In the genomic region with DNA sequence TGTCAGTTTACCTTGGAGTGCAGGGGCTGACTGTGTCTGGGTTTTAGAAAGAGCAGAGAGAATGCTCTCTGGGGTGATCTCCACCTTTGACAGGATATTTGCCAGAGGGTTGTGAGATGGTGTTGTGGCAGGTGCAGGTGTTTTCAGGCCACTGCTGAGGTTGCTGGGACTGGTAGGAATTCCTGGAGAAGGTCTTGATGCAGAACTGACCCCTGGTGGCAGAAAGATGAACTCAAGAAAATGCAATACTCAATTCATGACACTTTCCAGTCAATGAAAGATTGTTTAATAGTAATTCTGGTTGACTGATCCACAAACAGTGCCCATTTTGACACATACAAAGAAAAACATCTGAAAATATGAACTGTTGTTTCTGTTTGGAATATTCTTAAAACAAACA, we compare ENCODE assay signal across 9 mouse cellular contexts. TPM values are rescaled to one million over a fixed set of nuclear protein-coding genes. Genes with fewer than 3 reads are reported as not detected.
DNase-seq lines count a peak whose midpoint lies in the region; ATAC-seq and TF ChIP-seq lines count a peak whose summit lies in the region.
"Had no signal": no experiment of that assay in that cellular context is flagged by ENCODE, and none has a peak within 500 bp of the region (broad histone marks: within the 10 kb centered on the region; RNA-seq: fewer than 3 reads in every experiment).

No protein-coding gene starts in this region.

- no peaks in the 10 kb centered on the region for H3K27me3 ChIP-seq in embryonic facial prominence, embryonic 11.5 days (ENCODE audit: control insufficient read depth, insufficient read depth, low read length)
- no peaks in the 10 kb centered on the region for H3K27me3 ChIP-seq in embryonic facial prominence, embryonic 10.5 days (replicated peaks; ENCODE audit: low read depth, poor library complexity, severe bottlenecking)
- no peaks in the 10 kb centered on the region for H3K27me3 ChIP-seq in liver, postnatal 0 days (ENCODE audit: insufficient read depth, low read length)
- H3K27me3 ChIP-seq: hindbrain, embryonic 15.5 days had no signal

- no peaks in the 10 kb centered on the region for H3K9me3 ChIP-seq in embryonic facial prominence, embryonic 11.5 days (replicated peaks; ENCODE audit: control insufficient read depth, low read length)
- no peaks in the 10 kb centered on the region for H3K9me3 ChIP-seq in embryonic facial prominence, embryonic 10.5 days
- no peaks in the 10 kb centered on the region for H3K9me3 ChIP-seq in liver, postnatal 0 days (ENCODE audit: low read length)
- H3K9me3 ChIP-seq: hindbrain, embryonic 15.5 days had no signal

- no peak for ATAC-seq in embryonic facial prominence, embryonic 11.5 days (replicated peaks; ENCODE audit: insufficient number of reproducible peaks, low FRiP score, low TSS enrichment, low read depth)
- ATAC-seq in liver, postnatal 0 days: no peak

- no peak overlapping the region for H3K27ac ChIP-seq in embryonic facial prominence, embryonic 11.5 days (replicated peaks; ENCODE audit: low read depth, low read length)
- H3K27ac ChIP-seq in embryonic facial prominence, embryonic 10.5 days (replicated peaks): no peak overlapping the region
- no peak overlapping the region for H3K27ac ChIP-seq in liver, postnatal 0 days (ENCODE audit: low read depth)
- H3K27ac ChIP-seq: hindbrain, embryonic 15.5 days had no signal

- H3K4me1 ChIP-seq in embryonic facial prominence, embryonic 11.5 days (ENCODE audit: control insufficient read depth, insufficient read depth, low read length): no peaks in the 10 kb centered on the region
- no peaks in the 10 kb centered on the region for H3K4me1 ChIP-seq in embryonic facial prominence, embryonic 10.5 days
- no peaks in the 10 kb centered on the region for H3K4me1 ChIP-seq in liver, postnatal 0 days (ENCODE audit: insufficient read depth)
- H3K4me1 ChIP-seq: hindbrain, embryonic 15.5 days had no signal

- no peak overlapping the region for H3K4me2 ChIP-seq in embryonic facial prominence, embryonic 11.5 days (ENCODE audit: low read depth, low read length)
- H3K4me2 ChIP-seq in liver, postnatal 0 days (ENCODE audit: low read depth, low read length): no peak overlapping the region
- H3K4me2 ChIP-seq: hindbrain, embryonic 15.5 days had no signal

- peak; percentile 67 for TF ChIP-seq CTCF in liver, postnatal 0 days (IDR thresholded peaks at IDR 0.05; ENCODE audit: low read depth)

- TF ChIP-seq EP300 in liver, postnatal 0 days (IDR thresholded peaks at IDR 0.05; ENCODE audit: low read depth): no peak

- no peak overlapping the region for H3K4me3 ChIP-seq in embryonic facial prominence, embryonic 11.5 days (ENCODE audit: low read depth, low read length)
- no peak overlapping the region for H3K4me3 ChIP-seq in embryonic facial prominence, embryonic 10.5 days
- H3K4me3 ChIP-seq in liver, postnatal 0 days (ENCODE audit: low read depth, low read length): no peak overlapping the region
- H3K4me3 ChIP-seq: hindbrain, embryonic 15.5 days had no signal

- H3K36me3 ChIP-seq in embryonic facial prominence, embryonic 11.5 days (replicated peaks; ENCODE audit: control insufficient read depth, insufficient read depth, low read depth, low read length): peaks cover 3% of the 10 kb centered on the region; the same call in 1 of the 2 replicates
- peaks cover 98% of the 10 kb centered on the region for H3K36me3 ChIP-seq in embryonic facial prominence, embryonic 10.5 days (replicated peaks)
- peaks cover 50% of the 10 kb centered on the region for H3K36me3 ChIP-seq in liver, postnatal 0 days (replicated peaks; ENCODE audit: insufficient read depth, low read length)

- peak; percentile 48 for DNase-seq in embryonic facial prominence, embryonic 11.5 days (ENCODE audit: low spot score)
- DNase-seq in embryonic facial prominence, embryonic 10.5 days (ENCODE audit: low spot score): no peak
- DNase-seq in liver, postnatal 0 days: no peak
- no peak for DNase-seq in liver
- DNase-seq in forelimb bud, embryonic 11.5 days (ENCODE audit: low read depth, low spot score): peak; percentile 26
- peak; percentile 66 for DNase-seq in thymus, postnatal 14 days
- DNase-seq in ovary, postnatal 10 days (ENCODE audit: low spot score): no peak
- DNase-seq in layer of hippocampus, postnatal 25 days (ENCODE audit: extremely low spot score in 1 of 2, low spot score in 1 of 2): no peak

- H3K9ac ChIP-seq in embryonic facial prominence, embryonic 11.5 days (replicated peaks; ENCODE audit: low read length): no peak overlapping the region
- H3K9ac ChIP-seq in liver, postnatal 0 days (replicated peaks): no peak overlapping the region
- H3K9ac ChIP-seq: hindbrain, embryonic 15.5 days had no signal

RNA-seq across cellular contexts. Expression of a gene that starts 12.0 kb away (rescaled TPM):
- 47.7 and 53.1 TPM in 2 replicates for polyA plus RNA-seq in embryonic facial prominence, embryonic 11.5 days (2014; fragmentation: Nextera tagmentation; extraction: Ambion mirVana)
- 65.5 and 71.5 TPM in 2 replicates for polyA plus RNA-seq in embryonic facial prominence, embryonic 10.5 days (2016; fragmentation: Nextera tagmentation; extraction: Ambion mirVana)
- 16.4 and 21.0 TPM in 2 replicates for polyA plus RNA-seq in liver, postnatal 0 days (2015; fragmentation: Nextera tagmentation; extraction: Ambion mirVana)
- total RNA-seq in layer of hippocampus, postnatal 25 days (2021): 10 to 100 TPM; 37.8 to 44.3 TPM

RNA-seq across cellular contexts. Expression of a gene that starts 32.6 kb away (rescaled TPM):
- 5.1 and 6.1 TPM in 2 replicates for polyA plus RNA-seq in embryonic facial prominence, embryonic 11.5 days (2014; fragmentation: Nextera tagmentation; extraction: Ambion mirVana)
- 9.7 and 10.9 TPM in 2 replicates for polyA plus RNA-seq in embryonic facial prominence, embryonic 10.5 days (2016; fragmentation: Nextera tagmentation; extraction: Ambion mirVana)
- polyA plus RNA-seq in liver, postnatal 0 days (2015; fragmentation: Nextera tagmentation; extraction: Ambion mirVana): 81.2 and 90.1 TPM in 2 replicates
- 1 to 10 TPM; 7.8 to 10.0 TPM for total RNA-seq in layer of hippocampus, postnatal 25 days (2021)

RNA-seq across cellular contexts. Expression of a gene that starts 46.7 kb away (rescaled TPM):
- polyA plus RNA-seq in embryonic facial prominence, embryonic 11.5 days (2014; fragmentation: Nextera tagmentation; extraction: Ambion mirVana): 21.5 and 24.4 TPM in 2 replicates
- 24.0 and 25.7 TPM in 2 replicates for polyA plus RNA-seq in embryonic facial prominence, embryonic 10.5 days (2016; fragmentation: Nextera tagmentation; extraction: Ambion mirVana)
- polyA plus RNA-seq in liver, postnatal 0 days (2015; fragmentation: Nextera tagmentation; extraction: Ambion mirVana): 7.1 and 8.2 TPM in 2 replicates
- 10 to 100 TPM; 62.3 to 69.6 TPM for total RNA-seq in layer of hippocampus, postnatal 25 days (2021)

Comparison
In these comparisons a context has a peak if more than half of its experiments do, and no peak if none do; other contexts are left out.
1. DNase-seq: peak in embryonic facial prominence, embryonic 11.5 days (single experiment), forelimb bud, embryonic 11.5 days (single experiment) and thymus, postnatal 14 days (single experiment); none in embryonic facial prominence, embryonic 10.5 days (single experiment), liver, postnatal 0 days (single experiment), liver (single experiment), ovary, postnatal 10 days (single experiment) and layer of hippocampus, postnatal 25 days (0 of 2).